Mouse (Mus musculus) stomach, postnatal 0 days (tissue): ENCODE data around the gene Egflam.

Experiments
- CTCF ChIP-seq: IDR thresholded peaks from 2 replicates; pipeline ENCODE4 v1.5.1; 2016; ENCODE audit warnings: antibody characterized with exemption, low read depth, mild to moderate bottlenecking, moderate library complexity
- EP300 ChIP-seq: optimal IDR thresholded peaks from 2 replicates; pipeline ENCODE3; 2016; ENCODE audit warnings: antibody characterized with exemption

- TF ChIP-seq CTCF (no peak), EP300 (no peak)
Observed at GRCm38 (mm10) chr15:7198816-7199215, 199.4 kb downstream of the Egflam start.
